Mouse (Mus musculus) hindlimb bud, embryonic 11.5 days (tissue): ENCODE measurements around the gene Lactb.

Experiments used
- DNase-seq: peaks from one replicate; pipeline ENCODE4 v3.0.0-alpha.2; 2012; ENCODE audit warnings: low read depth, low spot score; ENCODE audit errors: extremely low spot score

Lactb gene

GRCm38 (mm10) chr9:66980458-66980857, 5.2 kb upstream of the Lactb start:
- peak; percentile 52 for DNase-seq

DNA sequence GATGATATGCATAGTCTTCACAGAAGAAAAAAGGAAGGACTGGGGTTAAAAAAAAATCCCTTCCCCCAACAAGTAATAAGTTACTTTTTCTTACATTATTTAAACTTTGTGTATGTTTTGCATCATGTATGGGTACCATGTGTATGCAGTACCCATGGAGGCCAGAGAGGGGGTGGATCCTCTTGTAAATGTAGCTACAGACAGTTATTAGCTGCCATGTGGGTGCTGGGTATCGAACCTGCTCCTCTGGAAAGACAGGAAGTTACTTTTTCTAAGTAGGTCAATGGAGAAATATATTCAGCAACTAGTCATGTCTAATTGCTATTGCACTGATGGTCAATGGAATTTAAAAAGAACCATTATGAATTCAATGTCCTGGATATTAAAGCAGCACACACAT, 3.2 kb upstream of the Lactb start:
- no peak for DNase-seq

DNA sequence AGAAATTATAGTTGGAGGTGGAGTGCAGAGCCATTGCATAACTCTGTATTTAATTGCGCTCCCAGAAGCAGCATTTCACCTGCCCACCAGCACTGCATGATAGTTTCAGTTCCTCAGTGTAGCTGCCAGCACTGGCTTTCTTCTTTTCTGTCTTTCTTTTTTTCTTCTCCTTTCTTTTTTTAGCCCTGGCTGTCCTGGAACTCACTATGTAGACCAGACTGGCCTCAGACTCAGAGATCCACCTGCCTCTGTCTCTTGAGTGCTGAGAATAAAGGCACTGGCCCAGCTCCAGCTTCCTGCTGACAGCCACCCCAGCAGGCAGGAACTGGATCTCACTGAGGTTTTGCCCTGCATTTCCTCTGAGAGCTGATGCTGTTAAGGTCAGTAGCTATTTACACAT, 2.7 kb upstream of the Lactb start:
- no peak for DNase-seq

GRCm38 (mm10) chr9:66977121-66977520, 1.8 kb upstream of the Lactb start:
- no peak for DNase-seq

DNA sequence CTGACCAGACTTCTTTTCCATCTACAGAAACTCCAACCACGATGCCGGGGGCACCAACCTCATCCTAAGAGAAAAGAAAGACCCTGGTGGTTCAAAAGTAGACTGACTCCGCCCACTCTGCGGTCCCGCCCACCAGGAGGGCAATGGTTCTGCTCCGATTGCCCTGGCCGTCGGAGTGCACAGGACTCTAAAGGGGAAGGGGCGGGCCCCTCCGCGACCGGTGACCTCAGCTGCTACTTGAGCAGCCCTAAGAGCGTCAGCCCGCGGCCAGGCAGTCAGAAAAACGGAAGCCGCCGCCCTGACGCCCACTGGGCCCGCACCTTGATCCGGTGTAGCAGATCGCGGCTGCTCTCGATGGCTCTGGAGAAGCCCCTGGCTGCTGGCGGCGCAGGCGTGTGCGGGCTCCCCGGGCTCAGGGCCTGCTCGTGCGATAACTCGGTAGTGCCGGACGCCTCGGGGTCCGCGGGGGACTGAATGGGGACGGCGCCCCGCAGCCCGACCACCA, 511 bp downstream of the Lactb start:
- no peak for DNase-seq

DNA sequence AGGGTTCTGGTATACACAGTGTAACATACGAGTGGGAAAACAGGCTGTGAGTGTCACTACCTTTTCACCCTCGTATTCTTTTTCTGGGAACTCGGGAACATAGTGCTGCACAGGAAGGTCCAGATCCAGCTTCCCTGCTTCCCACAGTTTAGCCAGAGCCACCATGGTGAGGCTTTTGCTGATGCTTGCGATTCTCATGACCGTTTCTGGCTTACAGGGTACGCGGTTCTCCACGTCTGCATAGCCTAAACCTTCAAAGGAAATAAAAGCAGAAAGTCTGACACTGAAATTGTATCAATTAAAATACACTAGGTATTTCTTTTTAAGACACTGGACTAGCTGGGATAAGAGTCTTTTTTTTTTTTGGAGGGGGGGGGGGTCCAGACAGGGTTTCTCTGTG, 4.2 kb downstream of the Lactb start:
- DNase-seq, result no peak

DNA sequence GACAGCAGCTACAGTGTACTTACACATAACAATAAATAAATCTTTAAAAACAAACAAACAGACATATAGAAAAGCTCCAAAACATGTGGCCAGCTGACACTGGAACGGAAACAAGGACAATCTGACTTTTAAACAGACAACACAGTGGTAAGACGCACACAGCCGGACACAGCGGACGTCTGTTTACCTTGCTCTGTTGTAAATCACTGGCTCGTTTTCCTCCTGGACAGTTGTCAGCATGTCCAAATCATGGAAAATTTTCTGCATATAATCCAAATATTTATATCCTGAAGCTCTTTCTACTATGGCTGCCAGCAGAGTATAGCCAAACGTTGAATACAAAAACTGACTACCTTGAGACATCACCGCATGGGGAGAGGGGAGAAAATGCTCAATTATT, 7.8 kb downstream of the Lactb start:
- no peak for DNase-seq

DNA sequence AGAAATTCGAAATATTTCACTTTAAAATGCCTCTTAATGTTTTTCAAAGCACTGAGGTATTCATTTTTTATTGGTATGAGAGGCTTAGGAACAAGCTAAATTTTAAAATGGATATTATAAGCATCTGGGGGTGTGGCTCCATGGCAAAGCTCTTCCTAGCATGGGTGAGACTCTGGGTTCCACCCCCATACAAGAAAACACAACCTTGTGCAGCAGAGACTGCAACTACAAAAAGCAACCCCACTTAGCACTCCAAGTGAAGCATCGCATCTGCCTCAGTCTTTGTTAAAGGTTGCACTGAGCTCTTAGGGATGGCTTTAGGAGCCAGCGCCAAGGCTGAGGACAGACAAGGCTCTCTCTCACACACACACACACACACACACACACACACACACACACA, 13.8 kb downstream of the Lactb start:
- DNase-seq, result no peak

GRCm38 (mm10) chr9:66957451-66957850, 17.8 kb downstream of the Lactb start:
- DNase-seq, result no peak

DNA sequence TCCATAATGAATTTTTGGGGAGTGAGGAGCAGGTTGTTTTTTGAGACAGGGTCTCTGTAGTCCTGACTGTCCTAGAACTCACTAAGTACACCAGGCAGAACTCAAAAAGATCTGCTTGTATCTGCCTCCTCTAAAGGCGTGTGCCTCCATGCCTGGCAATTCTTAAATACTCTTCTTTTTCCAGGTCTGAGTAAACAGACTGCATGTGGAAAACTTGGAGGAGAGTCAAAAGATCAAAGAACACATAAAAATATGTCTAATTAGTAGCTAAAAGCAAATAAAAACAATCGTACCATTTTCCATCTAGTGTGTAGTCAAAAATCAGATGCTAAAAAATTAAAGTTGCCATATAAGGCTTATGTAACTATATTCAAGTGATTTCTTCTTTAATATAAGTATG, 22.4 kb downstream of the Lactb start:
- no peak for DNase-seq

GRCm38 (mm10) chr9:66952321-66952720, 23.0 kb downstream of the Lactb start:
- DNase-seq, result no peak

DNA sequence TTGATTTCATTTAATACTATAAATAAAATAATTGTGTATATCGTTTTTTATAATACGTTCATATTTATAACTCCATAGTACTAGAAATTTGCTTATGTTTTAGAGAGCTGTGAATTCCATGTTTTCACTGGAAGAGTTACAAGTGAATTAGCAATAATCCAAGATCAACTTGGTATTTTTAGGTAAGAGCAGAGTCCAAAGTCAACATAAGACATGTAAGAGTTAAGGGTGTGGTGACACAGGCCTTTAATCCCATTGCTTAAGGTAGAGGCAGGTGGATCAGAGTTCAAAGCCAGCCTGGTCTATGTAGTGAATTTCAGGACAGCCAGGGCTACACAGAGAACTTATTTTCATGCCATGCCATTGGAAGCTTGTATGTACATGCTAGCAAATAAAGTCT, 26.7 kb downstream of the Lactb start:
- no peak for DNase-seq

DNA sequence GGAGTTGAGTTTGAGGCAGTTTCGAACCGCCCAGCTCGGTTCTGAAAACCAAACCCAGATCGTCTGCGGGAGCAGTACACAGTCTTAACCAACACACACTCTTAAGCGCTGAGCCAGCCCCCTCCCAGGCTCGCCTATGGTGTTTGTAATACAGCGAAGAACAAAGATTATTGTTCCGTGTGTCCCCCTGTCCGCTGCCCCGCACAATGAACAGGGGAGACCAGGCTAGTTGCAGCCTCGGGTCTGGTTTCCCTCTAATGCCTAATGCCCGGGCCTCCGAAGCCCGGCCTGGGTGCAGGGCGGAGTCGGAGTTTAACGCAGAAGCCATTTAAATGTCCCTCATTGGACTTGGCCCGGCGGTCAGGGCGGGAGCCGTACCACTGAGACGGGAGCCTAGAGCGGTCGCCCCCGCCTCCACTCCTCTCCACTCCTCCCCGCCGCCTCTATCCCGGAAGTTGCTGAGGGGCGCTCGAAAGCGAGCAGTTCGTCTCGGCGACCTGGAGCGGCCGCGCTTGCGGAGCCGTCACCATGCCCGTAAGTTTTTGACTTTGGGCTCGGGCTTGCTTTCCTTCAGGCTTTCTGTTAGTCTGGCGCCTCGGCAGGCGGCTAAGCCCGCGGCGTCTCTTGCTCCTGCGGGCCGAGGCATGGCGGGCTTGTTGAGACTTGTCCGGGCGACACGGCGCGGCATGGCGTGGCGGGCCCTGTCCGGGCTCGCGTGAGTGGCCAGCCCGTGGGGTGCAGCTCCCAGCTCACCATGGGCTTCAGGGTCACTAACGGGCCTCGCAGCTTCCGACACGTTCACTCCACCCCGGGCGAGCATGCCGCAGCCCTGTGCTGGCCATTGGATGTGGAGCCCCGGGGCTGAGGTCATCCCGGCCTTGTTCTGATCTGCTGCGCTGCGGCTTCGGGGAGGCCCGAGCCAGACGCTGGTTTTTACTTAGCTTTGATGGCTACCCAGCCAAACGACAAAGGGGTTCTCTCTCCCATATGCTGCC, 29.3 kb downstream of the Lactb start, which contains the start of gene Rps27l:
Gene Rps27l, plus strand, starts transcription at position 440 of the 995 bp plus-strand sequence.
- DNase-seq, result peak; percentile 79

DNA sequence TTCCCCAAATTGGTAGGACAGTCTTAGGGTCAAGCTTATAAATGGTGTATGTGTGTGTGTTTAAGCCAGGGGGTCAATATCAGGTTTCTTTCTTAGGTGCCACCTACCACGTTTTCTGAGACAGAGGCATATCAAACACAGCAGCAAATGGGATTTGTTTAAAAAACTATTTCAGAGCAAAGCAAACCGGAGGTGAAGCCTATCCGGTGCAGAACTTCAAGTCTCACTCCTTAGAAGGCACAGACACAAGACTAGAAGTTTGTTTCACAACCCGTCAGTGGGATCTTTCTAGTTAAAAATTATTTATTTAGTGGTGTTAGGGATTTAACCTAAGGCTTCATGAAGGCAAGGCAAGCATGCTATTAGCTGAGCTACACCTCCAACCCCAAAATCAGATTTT, 30.1 kb downstream of the Lactb start:
- no peak for DNase-seq

GRCm38 (mm10) chr9:66938836-66939235, 36.4 kb downstream of the Lactb start:
- DNase-seq, result peak; percentile 50

- DNase-seq, result no peak
Measured at GRCm38 (mm10) chr9:66937507-66937906, 37.8 kb downstream of the Lactb start.

GRCm38 (mm10) chr9:66933869-66934808, 41.1 kb downstream of the Lactb start:
- no peak for DNase-seq

DNA sequence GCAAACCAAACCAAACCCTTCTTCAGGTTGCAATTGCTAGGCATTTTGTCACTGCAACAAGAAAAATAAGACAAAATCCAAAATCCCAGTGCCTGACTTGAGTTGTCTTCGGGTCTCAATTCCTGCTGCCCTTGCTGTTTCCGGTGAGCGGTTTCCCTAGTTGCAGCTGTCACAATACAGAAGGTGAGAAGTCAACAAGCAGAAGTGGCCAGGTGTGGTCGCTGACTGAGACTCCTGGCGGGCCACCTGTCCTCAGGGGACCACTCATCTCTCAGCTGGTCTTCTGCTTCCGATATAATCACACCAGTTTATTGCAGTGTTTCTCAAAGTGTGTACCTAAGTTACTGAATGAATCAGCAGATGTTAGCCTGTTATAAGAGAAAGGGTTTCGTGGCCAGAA, 44.9 kb downstream of the Lactb start:
- no peak for DNase-seq

DNA sequence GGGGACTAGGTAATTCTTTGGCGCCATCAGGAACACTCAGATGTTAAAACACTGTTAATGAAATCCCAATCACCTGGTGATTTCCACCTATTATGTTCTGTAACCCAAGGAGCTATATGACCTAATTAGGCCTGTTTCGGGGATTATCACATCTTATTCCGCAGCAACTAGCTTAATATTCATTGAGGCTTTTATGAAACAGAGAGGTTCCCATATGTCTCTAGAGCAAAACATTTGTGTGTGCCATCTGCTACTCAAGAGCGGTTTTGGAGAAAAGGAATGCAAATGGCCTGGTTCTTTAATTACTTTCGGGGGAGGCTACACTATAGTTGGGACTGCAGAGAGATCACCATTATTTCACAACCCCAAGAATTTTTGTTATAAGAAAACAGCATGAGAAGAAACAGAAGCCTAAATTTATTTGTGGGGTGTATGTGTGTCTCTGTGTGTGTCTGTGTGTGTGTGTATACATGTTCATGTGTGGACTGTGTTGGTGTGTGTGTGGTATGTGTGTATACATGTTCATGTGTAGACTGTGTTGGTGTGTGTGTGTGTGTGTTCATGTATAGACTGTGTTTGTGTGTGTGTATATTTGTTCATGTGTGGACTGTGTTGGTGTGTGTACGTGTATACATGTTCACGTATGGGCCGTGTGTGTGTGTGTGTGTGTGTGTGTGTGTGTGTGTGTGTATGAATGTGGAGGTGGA, 47.4 kb downstream of the Lactb start:
- DNase-seq, result no peak

DNA sequence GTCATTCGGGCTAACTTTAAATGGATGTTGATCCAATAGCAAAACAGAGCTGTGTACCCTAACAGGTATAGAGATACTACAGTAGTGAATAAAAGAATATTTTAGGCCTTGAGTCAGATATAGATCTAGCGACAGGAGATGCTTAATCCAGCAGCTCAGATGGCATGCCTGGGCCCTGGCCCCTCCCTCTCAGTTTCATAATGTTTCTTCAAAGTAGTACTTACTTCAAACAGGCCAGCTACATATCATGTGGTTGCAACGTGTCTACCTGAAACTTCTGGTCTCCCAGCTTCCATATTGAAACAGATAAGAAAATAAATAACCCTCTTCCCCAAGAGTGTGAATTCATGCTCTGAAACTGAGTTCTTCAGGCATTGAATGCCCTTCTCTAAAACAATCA, 49.4 kb downstream of the Lactb start:
- no peak for DNase-seq

DNA sequence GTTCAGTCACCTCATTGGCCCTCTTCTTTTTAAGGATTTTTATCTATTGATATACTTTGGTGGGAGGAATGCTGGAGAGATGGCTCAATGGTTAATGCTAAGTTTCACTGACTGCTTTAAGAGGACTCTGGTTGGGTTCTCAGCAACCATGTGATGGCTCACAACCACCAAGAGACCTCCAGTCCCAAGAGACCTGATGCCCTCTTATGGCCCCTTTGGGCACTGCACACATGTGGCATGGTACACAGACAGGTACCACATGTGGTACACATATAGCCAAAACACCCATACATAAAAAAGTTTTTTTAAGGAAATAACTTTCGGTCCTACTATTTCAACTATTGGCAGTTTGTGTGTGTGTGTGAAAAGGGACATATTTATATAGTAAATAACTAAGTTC, 53.2 kb downstream of the Lactb start:
- no peak for DNase-seq
